ENCODE assay signal across 12 mouse cellular contexts in genomic region chr2:80444418-80445365, GRCm38 (mm10). TPM values are rescaled to one million over a fixed set of nuclear protein-coding genes. Genes with fewer than 3 reads are reported as not detected.
A peak's percentile ranks its signal among the peaks of the same experiment; 100 is the strongest.
DNase-seq lines count a peak whose midpoint lies in the region; ATAC-seq lines count a peak whose summit lies in the region.
"Had no signal": no experiment of that assay in that cellular context is flagged by ENCODE, and none has a peak within 500 bp of the region (broad histone marks: within the 10 kb centered on the region; RNA-seq: fewer than 3 reads in every experiment).

No protein-coding gene starts in this region.

- no peak overlapping the region for H3K27ac ChIP-seq in hindbrain, embryonic 11.5 days (ENCODE audit: low read depth, low read length)
- no peak overlapping the region for H3K27ac ChIP-seq in hindbrain, embryonic 16.5 days (ENCODE audit: low read depth, low read length)
- H3K27ac ChIP-seq in embryonic facial prominence, embryonic 10.5 days (replicated peaks): peak overlapping the region; percentile 92
- H3K27ac ChIP-seq in limb, embryonic 10.5 days: peak overlapping the region; percentile 94
- H3K27ac ChIP-seq: limb, embryonic 15.5 days had no signal

- no peak for ATAC-seq in hindbrain, embryonic 11.5 days (ENCODE audit: low FRiP score)
- ATAC-seq in hindbrain, embryonic 16.5 days: no peak
- no peak for ATAC-seq in activated CD4-positive, CD25-positive, alpha-beta regulatory T cell, adult 4 months

- WGBS in hindbrain, embryonic 11.5 days: 67% methylated on average over 14 of the region's 14 CpGs
- 65% methylated on average over 14 of the region's 14 CpGs for WGBS in hindbrain, embryonic 16.5 days
- WGBS in embryonic facial prominence, embryonic 10.5 days: 68% methylated on average over 14 of the region's 14 CpGs
- WGBS in limb, embryonic 10.5 days: 48% methylated on average over 14 of the region's 14 CpGs

- peak overlapping the region; percentile 60 for H3K4me3 ChIP-seq in hindbrain, embryonic 11.5 days (ENCODE audit: low read depth, low read length)
- no peak overlapping the region for H3K4me3 ChIP-seq in hindbrain, embryonic 16.5 days (ENCODE audit: low read length)
- peak overlapping the region; percentile 71 for H3K4me3 ChIP-seq in embryonic facial prominence, embryonic 10.5 days
- H3K4me3 ChIP-seq in limb, embryonic 10.5 days: peak overlapping the region; percentile 74

- peak; percentile 3 to 20 for DNase-seq in cerebellum, postnatal 14 days
- DNase-seq in cerebellum, adult 9-11 months: no peak
- peak; percentile 22 for DNase-seq in hindbrain, embryonic 11.5 days (ENCODE audit: low spot score)
- DNase-seq in embryonic facial prominence, embryonic 10.5 days (ENCODE audit: low spot score): no peak
- DNase-seq in limb, embryonic 10.5 days (ENCODE audit: low spot score): peak; percentile 42
- DNase-seq in ovary, postnatal 10 days (ENCODE audit: low spot score): no peak
- DNase-seq: gastrocnemius, postnatal 36 days; lung, postnatal 14 days had no signal

- no peaks in the 10 kb centered on the region for H3K4me1 ChIP-seq in hindbrain, embryonic 11.5 days (replicated peaks; ENCODE audit: control insufficient read depth, insufficient read depth, low read length)
- peaks cover 11% of the 10 kb centered on the region for H3K4me1 ChIP-seq in hindbrain, embryonic 16.5 days (ENCODE audit: control insufficient read depth, insufficient read depth, low read depth, low read length)
- peaks cover 27% of the 10 kb centered on the region for H3K4me1 ChIP-seq in embryonic facial prominence, embryonic 10.5 days
- peaks cover 30% of the 10 kb centered on the region for H3K4me1 ChIP-seq in limb, embryonic 10.5 days

- H3K36me3 ChIP-seq in hindbrain, embryonic 11.5 days (ENCODE audit: control insufficient read depth, insufficient read depth, low read length): no peaks in the 10 kb centered on the region
- H3K36me3 ChIP-seq in hindbrain, embryonic 16.5 days (ENCODE audit: control insufficient read depth, insufficient read depth, low read length): no peaks in the 10 kb centered on the region
- H3K36me3 ChIP-seq in embryonic facial prominence, embryonic 10.5 days (replicated peaks): peaks cover 47% of the 10 kb centered on the region
- H3K36me3 ChIP-seq in limb, embryonic 10.5 days: peaks cover 45% of the 10 kb centered on the region
- H3K36me3 ChIP-seq: G1E; limb, embryonic 15.5 days had no signal

- no peaks in the 10 kb centered on the region for H3K9me3 ChIP-seq in hindbrain, embryonic 11.5 days (ENCODE audit: control insufficient read depth, low read length)
- H3K9me3 ChIP-seq in hindbrain, embryonic 16.5 days (ENCODE audit: control insufficient read depth, low read length): no peaks in the 10 kb centered on the region
- peaks cover 3% of the 10 kb centered on the region; the same call in 1 of the 2 replicates for H3K9me3 ChIP-seq in embryonic facial prominence, embryonic 10.5 days
- H3K9me3 ChIP-seq in limb, embryonic 10.5 days (replicated peaks): no peaks in the 10 kb centered on the region
- H3K9me3 ChIP-seq: G1E; limb, embryonic 15.5 days had no signal

- no peak overlapping the region for H3K9ac ChIP-seq in hindbrain, embryonic 11.5 days (ENCODE audit: low read depth, low read length)
- H3K9ac ChIP-seq in hindbrain, embryonic 16.5 days (ENCODE audit: low read depth, low read length): no peak overlapping the region
- H3K9ac ChIP-seq: limb, embryonic 15.5 days had no signal

- peaks cover 4% of the 10 kb centered on the region; the same call in 1 of the 2 replicates for H3K27me3 ChIP-seq in hindbrain, embryonic 11.5 days (ENCODE audit: control insufficient read depth, insufficient read depth, low read length)
- no peaks in the 10 kb centered on the region; the same call in 1 of the 2 replicates for H3K27me3 ChIP-seq in hindbrain, embryonic 16.5 days (replicated peaks; ENCODE audit: control insufficient read depth, insufficient read depth, low read length)
- peaks cover 21% of the 10 kb centered on the region for H3K27me3 ChIP-seq in embryonic facial prominence, embryonic 10.5 days (replicated peaks; ENCODE audit: low read depth, poor library complexity, severe bottlenecking)
- H3K27me3 ChIP-seq in limb, embryonic 10.5 days (ENCODE audit: low read depth, poor library complexity, severe bottlenecking): no peaks in the 10 kb centered on the region

- H3K4me2 ChIP-seq in hindbrain, embryonic 11.5 days (replicated peaks; ENCODE audit: low read depth, low read length): no peak overlapping the region; the same call in 1 of the 2 replicates
- no peak overlapping the region for H3K4me2 ChIP-seq in hindbrain, embryonic 16.5 days (ENCODE audit: low read length)
- H3K4me2 ChIP-seq: limb, embryonic 15.5 days had no signal

RNA-seq across cellular contexts. Expression of gene Frzb, which starts 2.7 kb away (rescaled TPM):
- 35.7 and 43.1 TPM in 2 replicates for polyA plus RNA-seq in hindbrain, embryonic 11.5 days (2014; fragmentation: Nextera tagmentation; extraction: Ambion mirVana)
- 15.2 and 20.0 TPM in 2 replicates for polyA plus RNA-seq in hindbrain, embryonic 16.5 days (2015; fragmentation: Nextera tagmentation; extraction: Ambion mirVana)
- polyA plus RNA-seq in embryonic facial prominence, embryonic 10.5 days (2016; fragmentation: Nextera tagmentation; extraction: Ambion mirVana): 72.0 and 74.6 TPM in 2 replicates
- 87.4 and 111 TPM in 2 replicates for polyA plus RNA-seq in limb, embryonic 10.5 days (2016; fragmentation: Nextera tagmentation; extraction: Ambion mirVana)
- not detected for polyA plus RNA-seq in activated CD4-positive, CD25-positive, alpha-beta regulatory T cell, adult 4 months (2017; shearing (Covaris generic))

Comparison
In these comparisons a context has a peak if more than half of its experiments do, and no peak if none do; other contexts are left out.
1. DNase-seq: peak in cerebellum, postnatal 14 days (2 of 2), hindbrain, embryonic 11.5 days (single experiment) and limb, embryonic 10.5 days (single experiment); none in cerebellum, adult 9-11 months (single experiment), embryonic facial prominence, embryonic 10.5 days (single experiment) and ovary, postnatal 10 days (single experiment).
2. H3K27ac ChIP-seq: peak in embryonic facial prominence, embryonic 10.5 days (single experiment) and limb, embryonic 10.5 days (single experiment); none in hindbrain, embryonic 11.5 days (single experiment) and hindbrain, embryonic 16.5 days (single experiment).
3. RNA of gene Frzb, which starts 2.7 kb away (polyA plus RNA-seq): 87.4 to 111 TPM in limb, embryonic 10.5 days, 72.0 to 74.6 TPM in embryonic facial prominence, embryonic 10.5 days, 35.7 to 43.1 TPM in hindbrain, embryonic 11.5 days and 15.2 to 20.0 TPM in hindbrain, embryonic 16.5 days; not detected in activated CD4-positive, CD25-positive, alpha-beta regulatory T cell, adult 4 months; every median in the first group is over 10 times any median in the second.